Mouse (Mus musculus) liver, embryonic 14.5 days (tissue): ENCODE measurements around the gene Tbx1. TPM values are rescaled to one million over a fixed set of nuclear protein-coding genes. Genes with fewer than 3 reads are reported as not detected.

Source experiments
- ATAC-seq: fragments of 200-750 bp; cut with Nextera tagmentation; 2 replicates; pipeline ENCODE4 v1.8.0; 2017; ENCODE audit warnings: moderate number of reproducible peaks, mild to moderate bottlenecking, moderate library complexity; ENCODE audit not compliant: insufficient read depth
- DNase-seq, 3 experiments: peaks; one replicate each; pipeline ENCODE4 v3.0.0-alpha.2; 2012 to 2013; ENCODE audit warnings: low read depth in 3 of 3, low spot score in 3 of 3
- H3K27ac ChIP-seq: fragments of 300-500 bp; sonication (generic); 2 replicates; pipeline ENCODE4 v1.5.1; 2014; ENCODE audit warnings: moderate library complexity, mild to moderate bottlenecking, control low read depth, inconsistent platforms
- H3K27me3 ChIP-seq: fragments of 300-500 bp; sonication (generic); 2 replicates; pipeline ENCODE4 v1.6.1; 2014; ENCODE audit warnings: mild to moderate bottlenecking, low read length, moderate library complexity; ENCODE audit not compliant: control insufficient read depth, insufficient read depth
- H3K36me3 ChIP-seq: fragments of 300-500 bp; sonication (generic); replicated peaks from 2 replicates; pipeline ENCODE4 v1.6.1; 2014; ENCODE audit warnings: low read depth; ENCODE audit not compliant: control insufficient read depth, insufficient read depth
- H3K4me1 ChIP-seq, 2 experiments: fragments of 200-500 bp in 1 of 2; fragments of 300-500 bp in 1 of 2; sonication (generic) in 1 of 2; replicated peaks; 2 replicates each; pipeline ENCODE4 v1.6.1; 2012 to 2014; ENCODE audit warnings: antibody characterized with exemption in 1 of 2, inconsistent platforms in 1 of 2, low read length in 1 of 2; ENCODE audit not compliant: control insufficient read depth in 2 of 2, insufficient read depth in 2 of 2
- H3K4me2 ChIP-seq: fragments of 300-500 bp; sonication (generic); 2 replicates; pipeline ENCODE4 v1.6.1; 2014; ENCODE audit warnings: low read depth, mild to moderate bottlenecking, control low read depth, moderate library complexity
- H3K4me3 ChIP-seq, 2 experiments: fragments of 200-500 bp in 1 of 2; fragments of 300-500 bp in 1 of 2; sonication (generic) in 1 of 2; 2 replicates each; pipeline ENCODE4 v1.5.1; 2012 to 2014; ENCODE audit warnings: low read depth in 2 of 2, low read length in 2 of 2, mild to moderate bottlenecking in 2 of 2, control low read depth in 1 of 2, inconsistent platforms in 1 of 2, moderate library complexity in 1 of 2; ENCODE audit not compliant: insufficient read depth in 1 of 2
- H3K9ac ChIP-seq: fragments of 300-500 bp; sonication (generic); replicated peaks from 2 replicates; pipeline ENCODE4 v1.6.1; 2014; ENCODE audit warnings: mild to moderate bottlenecking, control low read depth, moderate library complexity
- H3K9me3 ChIP-seq: fragments of 300-500 bp; sonication (generic); 2 replicates; pipeline ENCODE4 v1.6.1; 2016; ENCODE audit warnings: low read length, mixed read lengths; ENCODE audit not compliant: control insufficient read depth
- CTCF ChIP-seq: IDR thresholded peaks from 2 replicates; pipeline ENCODE4 v1.5.1; 2016; ENCODE audit warnings: antibody characterized with exemption, low read depth, control low read depth
- EP300 ChIP-seq: IDR thresholded peaks from 2 replicates; pipeline ENCODE4 v1.6.1; 2016; ENCODE audit warnings: antibody characterized with exemption, low read depth
- WGBS: fragments of 180-500 bp; shearing (Covaris S2); extraction: QIAGEN DNeasy Blood & Tissue Kit; methylation state at CpG from one replicate; pipeline ENCODE4 v1.1.7; 2014; ENCODE audit not compliant: insufficient replicate concordance; 5-methylcytosine and 5-hydroxymethylcytosine counted together
- polyA plus RNA-seq, 2 experiments: library from polyadenylated mRNA; depleted of rRNA in 1 of 2; stranded (reverse) in 1 of 2; unstranded in 1 of 2; fragments of >200 nt; fragmentation: Nextera tagmentation in 1 of 2; extraction: Ambion mirVana in 1 of 2; gene quantifications; 2 replicates each; pipeline versions ENCODE4 v1.2.1 to v1.2.3; 2012 to 2014

The Tbx1 gene
- polyA plus RNA-seq, 2 experiments: 0.02 TPM; not detected in 1

- Histone ChIP-seq H3K9me3 (no peaks in the 10 kb centered on the region), H3K9ac (no peak overlapping the region), H3K4me1 (no peaks in the 10 kb centered on the region), H3K27ac (no peak overlapping the region), H3K4me2 (no peak overlapping the region), H3K27me3 (no peaks in the 10 kb centered on the region), H3K4me3 (no peak overlapping the region), H3K36me3 (no peaks in the 10 kb centered on the region)
- 15% methylated on average over 11 of the region's 11 CpGs for WGBS
- TF ChIP-seq CTCF (no peak), EP300 (no peak)
- no peak for ATAC-seq
- DNase-seq: no peak
These were observed 17.8 kb upstream of the Tbx1 start for GRCm38 (mm10) chr16:18608226-18608625.

- DNase-seq (no peak), ATAC-seq (no peak)
- WGBS: 64% methylated on average over 5 of the region's 5 CpGs
- no peak overlapping the region for H3K27ac ChIP-seq
- no peaks in the 10 kb centered on the region for H3K4me1 ChIP-seq
- H3K9ac ChIP-seq: no peak overlapping the region
- no peak for TF ChIP-seq EP300
- no peak for TF ChIP-seq CTCF
- no peaks in the 10 kb centered on the region for H3K27me3 ChIP-seq
- no peak overlapping the region for H3K4me3 ChIP-seq
- H3K36me3 ChIP-seq: no peaks in the 10 kb centered on the region
- no peaks in the 10 kb centered on the region for H3K9me3 ChIP-seq
- no peak overlapping the region for H3K4me2 ChIP-seq
These were observed 15.2 kb upstream of the Tbx1 start for GRCm38 (mm10) chr16:18605705-18606104.

GRCm38 (mm10) chr16:18604267-18604701, 13.8 kb upstream of the Tbx1 start:
- Histone ChIP-seq H3K9ac (no peak overlapping the region), H3K36me3 (no peaks in the 10 kb centered on the region), H3K9me3 (no peaks in the 10 kb centered on the region), H3K4me3 (no peak overlapping the region), H3K4me2 (no peak overlapping the region), H3K27ac (no peak overlapping the region), H3K27me3 (no peaks in the 10 kb centered on the region), H3K4me1 (no peaks in the 10 kb centered on the region)
- ATAC-seq: no peak
- WGBS: 40% methylated on average over 8 of the region's 8 CpGs
- DNase-seq: no peak
- TF ChIP-seq EP300 (no peak), CTCF (no peak)

- 58% methylated on average over 7 of the region's 7 CpGs for WGBS
- no peak overlapping the region for H3K9ac ChIP-seq
- no peak for DNase-seq
- no peak for ATAC-seq
- no peaks in the 10 kb centered on the region for H3K9me3 ChIP-seq
- H3K4me2 ChIP-seq: no peak overlapping the region
- no peaks in the 10 kb centered on the region for H3K27me3 ChIP-seq
- H3K4me1 ChIP-seq: no peaks in the 10 kb centered on the region
- H3K36me3 ChIP-seq: no peaks in the 10 kb centered on the region
- H3K4me3 ChIP-seq: no peak overlapping the region
- H3K27ac ChIP-seq: no peak overlapping the region
- TF ChIP-seq CTCF (no peak), EP300 (no peak)
These were observed 11.0 kb upstream of the Tbx1 start for GRCm38 (mm10) chr16:18601447-18601846.

GRCm38 (mm10) chr16:18598006-18598405, 7.5 kb upstream of the Tbx1 start:
- TF ChIP-seq EP300: no peak
- TF ChIP-seq CTCF: no peak
- Histone ChIP-seq H3K4me1 (no peaks in the 10 kb centered on the region), H3K9me3 (no peaks in the 10 kb centered on the region), H3K27ac (no peak overlapping the region), H3K27me3 (peaks cover 6% of the 10 kb centered on the region), H3K4me2 (no peak overlapping the region), H3K9ac (no peak overlapping the region), H3K4me3 (no peak overlapping the region), H3K36me3 (no peaks in the 10 kb centered on the region)
- 16% methylated on average over 3 of the region's 3 CpGs for WGBS
- ATAC-seq: no peak
- no peak for DNase-seq
